9 mouse cellular contexts compared by ENCODE assay signal in genomic region chr10:60173035-60173434, GRCm38 (mm10). TPM values are rescaled to one million over a fixed set of nuclear protein-coding genes. Genes with fewer than 3 reads are reported as not detected.
DNase-seq lines count a peak whose midpoint lies in the region; ATAC-seq and TF ChIP-seq lines count a peak whose summit lies in the region.
"Had no signal": no experiment of that assay in that cellular context is flagged by ENCODE, and none has a peak within 500 bp of the region (broad histone marks: within the 10 kb centered on the region; RNA-seq: fewer than 3 reads in every experiment).

No protein-coding gene starts in this region.

- no peak for TF ChIP-seq CTCF in layer of hippocampus, adult 2 months (conservative IDR thresholded peaks at IDR 0.05)

- H3K79me2 ChIP-seq in myocyte (ENCODE audit: control insufficient read depth, insufficient read depth) = no peaks in the 10 kb centered on the region

- H3K4me3 ChIP-seq in layer of hippocampus, adult 2 months = no peak overlapping the region
- no peak overlapping the region for H3K4me3 ChIP-seq in myocyte
- H3K4me3 ChIP-seq: midbrain, embryonic 12.5 days had no signal

- no peaks in the 10 kb centered on the region for H3K27me3 ChIP-seq in myocyte (ENCODE audit: control insufficient read depth, insufficient read depth, insufficient read length)
- H3K27me3 ChIP-seq: midbrain, embryonic 12.5 days had no signal

- TF ChIP-seq POLR2A in myocyte (IDR thresholded peaks at IDR 0.05; ENCODE audit: insufficient read length, low read depth) = no peak

- H3K36me3 ChIP-seq in myocyte (ENCODE audit: control insufficient read depth, insufficient read depth) = no peaks in the 10 kb centered on the region
- H3K36me3 ChIP-seq: midbrain, embryonic 12.5 days had no signal

- no peak for ATAC-seq in monocyte, adult 5-6 weeks (replicated peaks; ENCODE audit: insufficient number of reproducible peaks, low FRiP score, low TSS enrichment, poor library complexity, severe bottlenecking)

- H3K4me2 ChIP-seq in myocyte (ENCODE audit: low read depth) = peak overlapping the region; percentile 0
- H3K4me2 ChIP-seq: midbrain, embryonic 12.5 days had no signal

- DNase-seq in cerebellum, postnatal 10 days = peak; percentile 69 to 72
- no peak for DNase-seq in cerebellum, adult 11 months
- DNase-seq in kidney, postnatal 4 days = peak; percentile 27 to 51
- DNase-seq in kidney, adult 9 months = no peak
- peak; percentile 91 for DNase-seq in layer of hippocampus, adult 2 months (ENCODE audit: low spot score in 2 of 2)
- no peak for DNase-seq in T-cell, adult 2 months (ENCODE audit: low spot score)

- H3ac ChIP-seq in myocyte (ENCODE audit: control insufficient read depth, insufficient read length) = no peak overlapping the region

- H3K27ac ChIP-seq in layer of hippocampus, adult 2 months = no peak overlapping the region
- H3K27ac ChIP-seq: midbrain, embryonic 12.5 days had no signal

TF ChIP-seq in myocyte, 11 proteins besides CTCF, POLR2A, EP300 and RAD21:
- TF ChIP-seq USF1 (IDR thresholded peaks at IDR 0.05; ENCODE audit: low read depth) (no peak), MAX (IDR thresholded peaks at IDR 0.05; ENCODE audit: low read depth) (no peak), REST (IDR thresholded peaks at IDR 0.05; ENCODE audit: insufficient read depth, insufficient read length) (no peak), MYOG (IDR thresholded peaks at IDR 0.05; ENCODE audit: control insufficient read depth in 1 of 3, insufficient read depth in 1 of 3, insufficient read length in 2 of 3, low read depth in 2 of 3) (no peak), SRF (IDR thresholded peaks at IDR 0.05; ENCODE audit: control insufficient read depth, insufficient read length, low read depth) (no peak), E2F4 (IDR thresholded peaks at IDR 0.05; ENCODE audit: insufficient read depth) (no peak), TCF3 (IDR thresholded peaks at IDR 0.05; ENCODE audit: insufficient read length, low read depth) (no peak), POLR2AphosphoS2 (IDR thresholded peaks at IDR 0.05; ENCODE audit: insufficient read length, low read depth) (no peak), CEBPB (IDR thresholded peaks at IDR 0.05; ENCODE audit: insufficient read depth, poor library complexity, severe bottlenecking) (no peak), MYOD1 (IDR thresholded peaks at IDR 0.05; ENCODE audit: control insufficient read depth in 1 of 3, insufficient read length in 2 of 3, low read depth in 2 of 3) (no peak), TCF12 (IDR thresholded peaks at IDR 0.05; ENCODE audit: insufficient read depth, poor library complexity, severe bottlenecking) (no peak)

RNA-seq across cellular contexts. Expression of gene Chst3, which starts 46.0 kb away (rescaled TPM):
- total RNA-seq in layer of hippocampus, adult 2 months (2021) = 1 to 10 TPM; 1.2 to 1.8 TPM
- 1.6 TPM for polyA plus RNA-seq in myocyte (2012; fragmentation: generic; extraction: Trizol)
- total RNA-seq in monocyte, adult 5-6 weeks (2017) = 6.9 to 10.5 TPM (median 8.1 TPM) in 3 replicates

Comparison
In these comparisons a context has a peak if more than half of its experiments do, and no peak if none do; other contexts are left out.
1. DNase-seq: peak in cerebellum, postnatal 10 days (2 of 2), kidney, postnatal 4 days (2 of 2) and layer of hippocampus, adult 2 months (2 of 2); none in cerebellum, adult 11 months (single experiment), kidney, adult 9 months (single experiment) and T-cell, adult 2 months (single experiment).